Mouse (Mus musculus) central nervous system, embryonic 11.5 days (tissue): ENCODE measurements around the gene Amer2. TPM values are rescaled to one million over a fixed set of nuclear protein-coding genes. Genes with fewer than 3 reads are reported as not detected.

ENCODE experiments used
- polyA plus RNA-seq: library from polyadenylated mRNA; depleted of rRNA; stranded (reverse); fragments of >200 nt; gene quantifications from 2 replicates; pipeline ENCODE4 v1.2.3, GENCODE M21; 2012; rRNA removed

The Amer2 gene
- polyA plus RNA-seq: 9.2 and 12.3 TPM in 2 replicates

DNA sequence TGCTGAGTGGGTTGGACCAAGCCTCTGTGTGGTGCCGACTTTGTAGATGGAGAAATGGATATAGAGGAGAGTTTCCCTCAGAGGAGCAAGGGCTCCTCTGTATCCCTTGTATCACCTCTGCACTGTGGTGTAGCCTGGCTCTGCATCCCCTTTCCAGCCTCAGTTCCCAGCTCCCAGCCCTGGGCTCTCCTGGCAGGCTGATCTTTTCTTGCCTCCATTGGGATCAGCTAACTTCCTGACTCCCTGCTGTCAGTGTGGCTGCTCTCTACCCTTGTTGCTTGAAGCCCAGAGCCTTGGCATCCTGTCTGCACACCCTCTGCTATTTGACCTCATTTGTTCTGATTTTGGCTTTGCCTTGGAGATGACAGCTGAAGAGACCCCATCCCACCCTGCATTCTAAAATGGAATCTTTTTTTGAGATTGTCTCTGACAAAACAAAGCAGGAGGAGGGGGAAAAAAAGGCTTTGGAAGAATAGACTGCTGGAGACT, at the start of gene Amer2:
Amer2 (plus strand) TSS at position 439 of the 489 bp plus-strand sequence.

Other genes starting within 250 kb of the Amer2 start
- 2.6 and 3.3 TPM in 2 replicates for gene Atp8a2, start 176.1 kb upstream of the Amer2 start, polyA plus RNA-seq
- gene Nupl1, start 121.8 kb upstream of the Amer2 start, polyA plus RNA-seq: 0.07 TPM in 1 of 2 replicates, not detected in the other
- 38.7 and 55.3 TPM in 2 replicates for gene Gm49336, start 121.8 kb upstream of the Amer2 start, polyA plus RNA-seq
- 22.7 and 29.7 TPM in 2 replicates for gene Mtmr6, start 108.0 kb upstream of the Amer2 start, polyA plus RNA-seq